Mouse (Mus musculus) ZHBTc4 (cell line): Measurements from ENCODE around the gene Rnf150.
"Not testable (repeated sequence)": the region's sequence is repeated elsewhere in the genome, so short reads cannot be mapped to it uniquely, and the experiment has no call there.

ENCODE experiments used
- DNase-seq: peaks from one replicate; pipeline ENCODE4 v3.0.0-alpha.2; 2011; ENCODE audit warnings: low read depth, low spot score

The Rnf150 gene

DNA sequence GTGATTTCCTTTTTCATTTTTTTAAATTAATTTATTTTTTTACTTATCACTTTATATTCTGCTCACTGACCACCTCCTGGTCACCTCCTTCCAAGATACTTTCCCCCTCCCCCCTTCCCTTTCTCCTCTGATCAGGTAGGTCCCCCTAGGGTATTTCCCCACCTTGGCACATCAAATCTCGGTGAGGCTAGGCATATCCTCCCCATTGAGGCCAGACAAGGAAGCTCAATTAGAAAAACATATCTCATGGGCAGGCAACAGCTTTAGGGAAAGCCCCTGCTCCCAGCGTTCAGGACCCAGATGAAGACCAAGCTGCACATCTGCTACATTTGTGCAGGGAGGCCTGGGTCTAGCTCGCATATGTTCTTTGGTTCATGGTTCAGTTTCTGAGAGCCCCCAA, 211.1 kb downstream of the Rnf150 start:
- DNase-seq, result no peak

GRCm38 (mm10) chr8:83076621-83077020, 213.5 kb downstream of the Rnf150 start:
- no peak for DNase-seq

GRCm38 (mm10) chr8:83077329-83077728, 214.2 kb downstream of the Rnf150 start:
- DNase-seq, result no peak

DNA sequence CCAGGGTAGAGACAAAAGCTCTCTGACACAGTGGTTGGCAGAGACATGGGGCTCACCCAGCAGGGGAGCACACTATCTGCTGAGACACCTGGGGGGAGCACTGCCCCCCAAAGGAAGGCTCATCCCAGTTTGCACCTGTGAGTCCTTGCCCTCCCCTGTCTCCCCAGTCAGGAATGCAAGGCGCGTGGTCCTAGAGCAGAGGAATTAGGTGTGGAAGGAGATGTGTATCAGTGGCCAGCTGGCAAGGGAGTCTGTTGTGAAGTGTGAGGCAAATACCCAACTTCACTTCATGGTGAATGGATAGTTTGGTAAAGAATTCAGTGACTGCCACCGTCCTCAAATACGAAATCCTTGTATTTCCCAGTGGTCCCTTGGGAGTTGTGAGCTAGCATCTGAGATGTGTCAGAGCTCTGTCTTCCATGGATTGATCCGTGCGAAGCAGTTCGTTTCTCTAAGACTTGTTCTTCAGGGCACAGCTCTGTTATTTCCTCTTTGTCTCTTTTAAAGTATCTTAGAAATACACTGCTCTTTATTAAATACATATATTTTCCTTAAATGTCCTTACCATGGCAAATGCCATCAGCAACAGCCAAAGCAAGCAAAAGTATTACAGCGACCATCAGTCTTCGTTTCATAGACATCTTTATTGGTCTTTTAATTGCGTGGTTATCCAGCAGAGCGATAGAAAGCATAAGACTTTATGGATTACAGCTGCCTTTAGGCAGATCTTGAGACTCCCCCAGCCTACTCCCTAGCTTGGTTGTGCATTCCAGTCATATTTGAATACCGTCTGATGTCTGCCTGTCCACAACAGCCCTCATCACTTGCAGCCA, 215.8 kb downstream of the Rnf150 start:
- DNase-seq, result no peak

GRCm38 (mm10) chr8:83079534-83079844, 216.3 kb downstream of the Rnf150 start:
- DNase-seq, result no peak

GRCm38 (mm10) chr8:83081266-83081665, 218.1 kb downstream of the Rnf150 start:
- no peak for DNase-seq

DNA sequence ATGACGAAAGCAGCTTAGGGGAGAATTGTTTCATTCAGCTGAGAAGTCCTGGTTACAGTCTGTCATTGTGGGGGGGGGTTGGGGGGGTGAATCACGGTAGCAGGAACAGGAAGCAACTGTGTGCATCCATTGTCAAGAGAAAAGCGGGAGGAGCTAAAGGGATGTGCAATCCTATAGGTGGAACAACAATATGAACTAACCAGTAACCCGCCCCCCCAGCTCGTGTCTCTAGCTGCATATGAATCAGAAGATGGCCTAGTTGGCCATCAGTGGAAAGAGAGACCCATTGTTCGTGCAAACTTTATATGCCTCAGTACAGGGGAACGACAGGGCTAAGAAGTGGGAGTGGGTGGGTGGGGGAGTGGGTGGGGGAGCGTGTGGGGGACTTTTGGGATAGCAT, 218.7 kb downstream of the Rnf150 start:
- DNase-seq, result not testable (repeated sequence)

DNA sequence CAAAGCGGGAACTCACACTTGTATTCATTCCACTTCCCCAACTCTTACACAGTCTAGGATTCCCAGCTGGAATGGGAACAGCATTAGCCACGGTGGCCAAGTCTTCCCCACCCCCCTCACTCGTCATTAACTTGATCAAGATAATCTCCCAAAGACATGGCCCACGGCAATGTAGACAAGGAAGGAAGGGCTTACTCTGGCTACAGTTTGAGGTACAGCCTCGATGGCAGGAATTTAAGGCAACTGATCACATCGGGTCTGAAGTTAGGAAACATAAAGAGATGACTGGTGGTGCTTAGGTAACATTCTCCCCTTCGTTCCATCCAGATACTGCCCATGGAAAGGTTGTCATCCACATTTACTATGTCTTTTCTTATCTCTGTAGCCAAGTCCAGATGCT, 219.1 kb downstream of the Rnf150 start:
- no peak for DNase-seq

- no peak for DNase-seq
Measured at GRCm38 (mm10) chr8:83083452-83083851, 220.3 kb downstream of the Rnf150 start.

- DNase-seq, result no peak
Measured at GRCm38 (mm10) chr8:83085581-83085980, 222.4 kb downstream of the Rnf150 start.

GRCm38 (mm10) chr8:83086625-83087024, 223.5 kb downstream of the Rnf150 start:
- no peak for DNase-seq

GRCm38 (mm10) chr8:83087604-83088003, 224.4 kb downstream of the Rnf150 start:
- DNase-seq, result no peak

GRCm38 (mm10) chr8:83088156-83088555, 225.0 kb downstream of the Rnf150 start:
- no peak for DNase-seq

- peak; percentile 83 for DNase-seq
Measured at GRCm38 (mm10) chr8:83089336-83089986, 226.3 kb downstream of the Rnf150 start.

- DNase-seq, result no peak
Measured at GRCm38 (mm10) chr8:83090446-83090845, 227.3 kb downstream of the Rnf150 start.

- DNase-seq, result peak; percentile 39
Measured at GRCm38 (mm10) chr8:83100041-83100440, 236.9 kb downstream of the Rnf150 start.

- no peak for DNase-seq
Measured at GRCm38 (mm10) chr8:83102957-83103510, 239.9 kb downstream of the Rnf150 start.

- DNase-seq, result no peak
Measured at GRCm38 (mm10) chr8:83103968-83104367, 240.8 kb downstream of the Rnf150 start.

DNA sequence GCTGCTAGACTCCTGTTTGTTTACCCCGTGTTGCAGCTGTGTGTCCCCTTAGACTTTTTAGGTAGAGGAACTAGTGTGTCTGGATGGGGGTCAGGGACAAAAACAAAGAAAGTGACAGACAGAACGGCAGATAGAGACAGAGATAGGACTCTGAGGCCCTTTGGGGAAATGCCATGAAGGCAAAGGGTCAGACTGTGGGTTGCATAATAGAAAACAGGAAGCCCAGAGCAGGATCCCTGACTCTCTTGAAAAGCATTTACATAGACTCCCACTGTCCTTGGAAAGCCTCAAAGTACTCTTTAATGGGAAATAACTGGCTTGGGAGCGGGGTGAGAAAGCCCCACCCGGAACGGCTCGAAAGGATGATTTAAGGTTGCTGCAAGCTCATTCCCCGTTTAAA, 246.6 kb downstream of the Rnf150 start:
- DNase-seq, result peak; percentile 12

DNA sequence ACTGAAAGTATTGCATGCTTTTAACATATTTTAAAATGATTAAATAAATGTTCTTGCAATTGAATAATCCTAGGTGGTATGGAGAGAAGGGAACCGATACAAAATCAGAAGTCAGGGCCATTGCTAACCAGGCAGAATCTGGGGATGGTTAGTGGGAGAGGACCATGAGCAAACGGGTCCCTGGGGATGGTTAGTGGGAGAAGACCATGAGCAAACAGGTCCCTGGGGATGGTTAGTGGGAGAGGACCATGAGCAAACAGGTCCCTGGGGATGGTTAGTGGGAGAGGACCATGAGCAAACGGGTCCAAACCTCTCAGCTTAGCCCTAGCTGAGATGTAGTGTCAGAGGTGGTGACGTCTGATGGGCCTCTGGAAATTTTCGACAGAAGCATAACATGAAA, 247.0 kb downstream of the Rnf150 start:
- no peak for DNase-seq

DNA sequence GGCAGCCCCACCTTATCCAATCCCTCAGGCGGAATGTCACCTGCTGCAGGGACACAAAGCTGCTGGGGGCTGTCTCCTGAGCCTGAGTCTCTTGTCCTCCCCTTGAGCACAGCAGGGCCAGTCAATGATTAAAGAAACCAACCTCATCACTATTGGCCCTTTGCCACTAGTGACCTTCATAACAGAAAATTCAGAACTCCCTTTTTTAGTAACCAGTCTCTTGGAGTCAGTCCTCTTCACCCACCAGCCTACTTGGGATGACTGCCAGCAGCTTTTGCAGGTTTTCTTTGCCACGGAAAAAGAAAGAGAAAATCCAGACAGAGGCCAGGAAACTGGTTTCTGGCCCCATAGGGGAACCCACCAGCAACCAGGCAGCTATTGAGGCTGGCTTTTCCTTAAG, 271.9 kb downstream of the Rnf150 start:
- no peak for DNase-seq

DNA sequence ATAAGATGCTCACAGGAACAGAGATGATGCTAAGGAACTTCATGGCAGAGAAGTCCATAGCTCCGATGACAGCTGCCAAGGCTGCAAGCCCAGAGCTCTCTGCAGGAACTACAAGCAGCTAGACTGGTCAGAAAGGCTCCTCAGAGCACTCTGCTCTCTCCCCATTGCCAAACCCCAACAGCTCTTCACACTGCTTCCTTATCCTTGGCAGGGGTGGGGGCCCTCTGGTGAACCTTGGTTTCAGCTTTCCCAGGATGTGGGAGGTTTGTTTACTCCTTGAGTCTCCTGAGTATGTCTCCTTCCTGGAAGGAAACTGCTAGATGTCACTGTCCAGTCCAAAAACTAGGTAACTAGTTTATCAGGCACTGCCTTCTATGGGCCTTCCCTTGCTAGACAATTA, 276.9 kb downstream of the Rnf150 start:
- no peak for DNase-seq

- DNase-seq, result no peak
Measured at GRCm38 (mm10) chr8:83140701-83141111, 277.6 kb downstream of the Rnf150 start.
